In genomic region chr2:71748451-71748850, GRCm38 (mm10) we compare ENCODE assay signal across 28 mouse cellular contexts. TPM values are rescaled to one million over a fixed set of nuclear protein-coding genes. Genes with fewer than 3 reads are reported as not detected.
DNase-seq lines count a peak whose midpoint lies in the region; ATAC-seq and TF ChIP-seq lines count a peak whose summit lies in the region.
"Had no signal": no experiment of that assay in that cellular context is flagged by ENCODE, and none has a peak within 500 bp of the region (broad histone marks: within the 10 kb centered on the region; RNA-seq: fewer than 3 reads in every experiment).

No protein-coding gene starts in this region.

- peaks cover 7% of the 10 kb centered on the region; the same call in 1 of the 2 replicates for H3K27me3 ChIP-seq in forebrain, embryonic 10.5 days (ENCODE audit: poor library complexity, severe bottlenecking)
- H3K27me3 ChIP-seq in forebrain, embryonic 13.5 days, result no peaks in the 10 kb centered on the region
- H3K27me3 ChIP-seq in E14TG2a.4 (ENCODE audit: insufficient read depth, low read length), result no peaks in the 10 kb centered on the region
- H3K27me3 ChIP-seq in midbrain, embryonic 16.5 days (ENCODE audit: control insufficient read depth, insufficient read depth, low read depth, low read length), result no peaks in the 10 kb centered on the region
- H3K27me3 ChIP-seq: CH12.LX; embryonic facial prominence, embryonic 13.5 days; embryonic facial prominence, embryonic 15.5 days; Patski had no signal

- 91% methylated on average over 5 of the region's 5 CpGs for WGBS in forebrain, embryonic 10.5 days
- 91% methylated on average over 5 of the region's 5 CpGs for WGBS in forebrain, embryonic 13.5 days
- 88% methylated on average over 5 of the region's 5 CpGs for WGBS in midbrain, embryonic 16.5 days

- H3K4me2 ChIP-seq in forebrain, embryonic 13.5 days, result no peak overlapping the region
- no peak overlapping the region for H3K4me2 ChIP-seq in midbrain, embryonic 16.5 days (ENCODE audit: low read length)
- H3K4me2 ChIP-seq: embryonic facial prominence, embryonic 13.5 days; embryonic facial prominence, embryonic 15.5 days had no signal

- no peaks in the 10 kb centered on the region for H3K36me3 ChIP-seq in forebrain, embryonic 10.5 days (replicated peaks)
- H3K36me3 ChIP-seq in forebrain, embryonic 13.5 days (ENCODE audit: poor library complexity, severe bottlenecking), result no peaks in the 10 kb centered on the region
- peaks cover 15% of the 10 kb centered on the region for H3K36me3 ChIP-seq in E14TG2a.4 (ENCODE audit: insufficient read depth, low read length)
- H3K36me3 ChIP-seq in midbrain, embryonic 16.5 days (ENCODE audit: control insufficient read depth, insufficient read depth, low read length), result no peaks in the 10 kb centered on the region
- H3K36me3 ChIP-seq: embryonic facial prominence, embryonic 13.5 days; embryonic facial prominence, embryonic 15.5 days; G1E had no signal

- no peaks in the 10 kb centered on the region for H3K9me3 ChIP-seq in forebrain, embryonic 10.5 days
- H3K9me3 ChIP-seq in forebrain, embryonic 13.5 days (replicated peaks), result no peaks in the 10 kb centered on the region
- no peaks in the 10 kb centered on the region for H3K9me3 ChIP-seq in E14TG2a.4 (ENCODE audit: low read length)
- no peaks in the 10 kb centered on the region for H3K9me3 ChIP-seq in midbrain, embryonic 16.5 days (replicated peaks; ENCODE audit: control insufficient read depth, low read length, poor library complexity, severe bottlenecking)
- H3K9me3 ChIP-seq: embryonic facial prominence, embryonic 13.5 days; embryonic facial prominence, embryonic 15.5 days; G1E had no signal

- no peak for TF ChIP-seq CTCF in E14TG2a.4 (conservative IDR thresholded peaks at IDR 0.05; ENCODE audit: low read length)

- H3K4me3 ChIP-seq in forebrain, embryonic 10.5 days, result no peak overlapping the region
- H3K4me3 ChIP-seq in forebrain, embryonic 13.5 days, result no peak overlapping the region
- H3K4me3 ChIP-seq in E14TG2a.4 (replicated peaks; ENCODE audit: low read length), result peak overlapping the region; percentile 75
- H3K4me3 ChIP-seq in midbrain, embryonic 16.5 days (ENCODE audit: low read depth, low read length), result no peak overlapping the region
- H3K4me3 ChIP-seq: embryonic facial prominence, embryonic 13.5 days; embryonic facial prominence, embryonic 15.5 days; erythroblast, embryonic 14.5 days had no signal

- ATAC-seq in forebrain, embryonic 13.5 days, result no peak
- ATAC-seq in midbrain, embryonic 16.5 days, result no peak
- no peak for ATAC-seq in megakaryocyte progenitor cell, adult 5-6 weeks (replicated peaks; ENCODE audit: poor library complexity)
- ATAC-seq: activated CD4-positive, CD25-positive, alpha-beta regulatory T cell, adult 4 months; CD4-positive, CD25-positive, alpha-beta regulatory T cell, adult 4 months; forebrain, embryonic 14.5 days; forebrain, embryonic 16.5 days; Patski had no signal

- H3K27ac ChIP-seq in forebrain, embryonic 10.5 days, result peak overlapping the region; percentile 79; the same call in 1 of the 2 replicates
- H3K27ac ChIP-seq in forebrain, embryonic 13.5 days, result no peak overlapping the region
- H3K27ac ChIP-seq in midbrain, embryonic 16.5 days (ENCODE audit: low read length), result no peak overlapping the region
- H3K27ac ChIP-seq: embryonic facial prominence, embryonic 13.5 days; embryonic facial prominence, embryonic 15.5 days had no signal

- H3K4me1 ChIP-seq in forebrain, embryonic 10.5 days, result peaks cover 86% of the 10 kb centered on the region
- peaks cover 42% of the 10 kb centered on the region for H3K4me1 ChIP-seq in forebrain, embryonic 13.5 days
- H3K4me1 ChIP-seq in E14TG2a.4 (replicated peaks; ENCODE audit: low read depth, low read length), result peaks cover 83% of the 10 kb centered on the region
- peaks cover 8% of the 10 kb centered on the region for H3K4me1 ChIP-seq in midbrain, embryonic 16.5 days (ENCODE audit: control insufficient read depth, insufficient read depth, low read length)
- H3K4me1 ChIP-seq: embryonic facial prominence, embryonic 15.5 days had no signal

- no peak overlapping the region for H3K9ac ChIP-seq in forebrain, embryonic 13.5 days
- H3K9ac ChIP-seq in midbrain, embryonic 16.5 days (ENCODE audit: low read depth, low read length), result no peak overlapping the region
- H3K9ac ChIP-seq: embryonic facial prominence, embryonic 13.5 days; embryonic facial prominence, embryonic 15.5 days had no signal

- no peak for DNase-seq in forebrain, embryonic 10.5 days (ENCODE audit: extremely low spot score, low spot score)
- DNase-seq in ES-CJ7 (ENCODE audit: low read depth, low spot score), result peak; percentile 54
- peak; percentile 70 for DNase-seq in R1 (ENCODE audit: low read depth, low spot score)
- no peak for DNase-seq in cerebellum, postnatal 25 days
- DNase-seq: adrenal gland, adult 8-10 months; adrenal gland, postnatal 14 days; adrenal gland, postnatal 36 days; B cell, adult 2 months; cerebellum, adult 11-12 months; cerebellum, adult 2 months; cerebellum, adult 9-10 months; cerebellum, postnatal 10 days; cerebellum, postnatal 36 days; embryo, embryonic 11 days had no signal

RNA-seq across cellular contexts. Expression of gene Itga6, which starts 3.0 kb away (rescaled TPM):
- polyA plus RNA-seq in forebrain, embryonic 10.5 days (2016; fragmentation: Nextera tagmentation; extraction: Ambion mirVana), result 45.7 and 47.9 TPM in 2 replicates
- polyA plus RNA-seq in forebrain, embryonic 13.5 days (2015; fragmentation: Nextera tagmentation; extraction: Ambion mirVana), result 31.1 and 32.0 TPM in 2 replicates
- polyA plus RNA-seq in midbrain, embryonic 16.5 days (2015; fragmentation: Nextera tagmentation; extraction: Ambion mirVana), result 17.7 and 23.7 TPM in 2 replicates
- total RNA-seq in megakaryocyte progenitor cell, adult 5-6 weeks (2015), result 41.8 and 50.9 TPM in 2 replicates
- 34.7 and 45.8 TPM in 2 replicates for total RNA-seq in megakaryocyte progenitor cell, adult 5-6 weeks (2017)

Comparison
In these comparisons a context has a peak if more than half of its experiments do, and no peak if none do; other contexts are left out.
1. DNase-seq: peak in ES-CJ7 (single experiment) and R1 (single experiment); none in forebrain, embryonic 10.5 days (single experiment) and cerebellum, postnatal 25 days (0 of 2).